Mouse (Mus musculus) spleen, embryonic (tissue): ENCODE data around the gene Coq2.

ENCODE experiments used
- CTCF ChIA-PET: fragments of 350-600 bp; sonication (Branson Sonifier 250); formaldehyde crosslinking; loops from one replicate; lab custom pipeline; 2022; lab: Charles Lee

The Coq2 gene

DNA sequence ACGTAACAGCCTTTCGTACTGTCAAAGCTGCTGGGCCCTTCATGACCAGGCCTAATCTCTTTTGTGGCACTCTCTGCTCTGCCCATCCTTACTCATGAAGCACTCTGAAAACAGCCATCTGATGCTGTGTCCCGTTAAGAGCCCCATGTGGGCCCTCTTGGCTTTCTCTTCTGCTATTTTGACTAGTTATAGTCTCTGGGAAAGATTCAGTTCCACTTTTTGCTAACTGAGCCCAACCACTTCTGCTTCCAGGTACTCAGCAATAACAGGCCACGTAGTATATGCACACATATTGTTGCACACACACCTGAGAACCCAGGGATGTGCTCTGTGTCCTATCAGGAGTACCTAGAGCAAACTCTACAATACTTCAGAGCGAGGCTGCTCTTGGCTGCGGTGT, 11.9 kb downstream of the Coq2 start:
- CTCF ChIA-PET: interaction anchor here (0.6 to 0.7 kb wide), 2 partner anchors 20 to 67 kb away, joined by 3 read pairs; no protein-coding TSS in a partner anchor

DNA sequence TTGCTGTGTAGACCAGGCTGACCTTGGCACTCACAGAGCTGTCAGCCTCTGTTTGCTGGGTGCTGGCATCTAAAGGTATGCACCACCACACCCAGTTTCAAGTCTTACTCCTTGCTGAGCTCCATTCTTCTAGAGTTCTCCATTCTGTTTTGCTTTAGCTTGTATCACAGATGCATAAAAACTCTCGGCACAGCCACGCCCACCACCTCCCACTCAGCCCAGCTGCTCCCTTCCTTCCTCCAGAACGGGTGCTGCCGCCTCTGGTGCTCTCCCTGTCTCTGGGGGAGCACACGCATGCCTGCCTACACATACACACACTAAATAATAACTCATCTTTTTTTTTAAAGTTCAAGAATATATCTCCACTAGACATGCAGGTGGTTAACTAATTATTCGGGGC, 16.5 kb downstream of the Coq2 start:
- CTCF ChIA-PET: no interaction called here

DNA sequence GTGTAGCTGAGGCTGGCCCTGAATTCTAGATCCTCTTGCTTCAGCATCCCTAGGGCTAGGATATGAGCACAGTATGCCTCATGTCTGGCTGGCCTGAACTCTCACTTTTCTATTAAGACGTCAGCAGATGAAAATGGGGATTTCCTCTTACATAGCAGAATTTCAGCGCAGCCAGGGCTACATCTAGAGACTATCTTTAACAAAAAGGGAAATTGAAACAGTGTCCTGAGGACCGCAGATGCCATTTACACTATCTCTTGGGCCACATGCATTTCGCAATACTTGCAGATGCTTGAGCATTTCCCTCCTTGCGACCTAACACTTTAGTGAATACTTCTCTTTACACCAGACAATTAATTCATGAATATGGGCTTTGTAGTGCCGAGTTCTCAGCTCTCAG, 18.6 kb downstream of the Coq2 start:
- CTCF ChIA-PET: no interaction called here

DNA sequence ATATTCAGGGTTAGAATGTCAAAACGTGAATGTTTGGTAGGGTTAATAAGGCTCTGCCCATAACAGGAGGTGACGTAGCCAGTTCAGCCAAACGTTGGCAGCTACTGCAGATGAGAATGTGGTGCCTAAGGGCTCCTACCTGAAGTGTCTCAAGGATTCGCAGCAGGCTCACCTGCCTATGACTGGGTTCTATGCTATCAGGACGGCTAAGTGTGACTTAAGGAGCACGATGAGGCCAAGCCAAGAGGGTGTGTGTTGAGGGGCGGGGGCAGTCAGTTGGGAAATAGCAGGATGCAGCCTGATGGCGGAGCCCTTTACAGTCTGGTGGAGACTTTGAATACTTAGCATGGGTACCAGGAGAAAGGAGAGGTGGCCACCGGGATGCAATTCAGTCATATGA, 22.6 kb downstream of the Coq2 start:
- CTCF ChIA-PET: no interaction called here

DNA sequence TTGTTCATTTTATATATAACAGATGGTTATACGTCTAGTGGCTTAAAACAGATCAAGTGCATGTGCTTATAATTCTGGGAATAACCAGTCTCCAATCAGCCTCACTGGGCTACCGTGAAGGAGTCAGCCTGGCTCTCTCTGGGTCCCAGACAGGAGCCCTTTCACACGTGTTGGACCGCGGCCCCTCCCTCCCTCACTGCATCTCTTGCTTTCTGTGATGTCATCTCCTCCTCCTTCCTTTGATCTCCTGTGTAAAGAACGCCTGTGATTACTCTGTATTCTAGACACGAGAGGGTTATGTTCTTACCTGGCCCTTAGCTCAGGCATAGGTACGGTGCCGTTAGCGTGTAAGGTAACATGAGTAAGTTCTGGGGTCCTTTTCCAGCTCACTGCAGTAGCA, 23.5 kb downstream of the Coq2 start:
- CTCF ChIA-PET: interaction anchor here (0.5 kb wide), 1 partner anchor 95 kb away, joined by 11 read pairs; no protein-coding TSS in a partner anchor

DNA sequence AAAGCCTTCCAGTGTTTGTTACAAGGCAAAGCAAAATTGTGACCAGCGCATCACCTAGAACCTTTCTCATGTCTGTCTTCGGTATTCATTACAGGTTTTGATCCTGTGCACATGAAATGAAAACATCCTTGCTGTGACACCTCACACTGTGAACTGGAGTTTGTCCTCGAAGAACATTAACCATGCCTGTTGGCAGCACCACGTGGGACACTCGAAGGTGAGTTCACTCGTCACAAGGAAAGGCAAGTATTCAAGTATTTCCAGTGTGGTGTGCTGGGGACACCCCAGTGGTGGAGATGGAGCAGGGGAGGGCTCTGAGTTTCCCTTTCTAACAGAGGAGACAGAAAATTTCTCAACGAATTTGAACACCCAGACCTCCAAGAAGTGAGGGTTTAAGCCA, 24.0 kb downstream of the Coq2 start:
- CTCF ChIA-PET: interaction anchor here (0.5 kb wide), 1 partner anchor 94 kb away, joined by 11 read pairs; no protein-coding TSS in a partner anchor

DNA sequence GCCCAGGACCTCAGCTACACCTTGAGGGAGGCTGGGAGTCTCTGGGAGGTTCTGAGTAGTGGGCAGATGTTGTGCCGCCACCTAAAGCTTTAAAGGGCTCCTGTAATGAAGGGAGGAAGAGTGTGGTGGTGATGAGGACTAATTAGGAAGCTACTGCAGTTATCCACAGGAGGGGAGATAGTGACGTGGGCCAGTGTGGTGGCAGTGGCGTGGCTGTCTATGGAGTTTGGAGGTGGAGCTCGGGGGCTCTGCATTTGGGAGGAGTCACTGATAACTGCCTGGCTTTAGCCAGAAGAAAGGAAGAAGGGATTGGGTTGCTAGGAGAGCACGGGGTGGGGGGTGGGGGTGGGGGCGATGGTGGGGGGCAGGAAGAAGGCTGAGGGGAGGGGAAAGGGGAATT, 26.4 kb downstream of the Coq2 start:
- CTCF ChIA-PET: interaction anchor here (0.7 kb wide), 1 partner anchor 9 kb away, joined by 3 read pairs; no protein-coding TSS in a partner anchor

DNA sequence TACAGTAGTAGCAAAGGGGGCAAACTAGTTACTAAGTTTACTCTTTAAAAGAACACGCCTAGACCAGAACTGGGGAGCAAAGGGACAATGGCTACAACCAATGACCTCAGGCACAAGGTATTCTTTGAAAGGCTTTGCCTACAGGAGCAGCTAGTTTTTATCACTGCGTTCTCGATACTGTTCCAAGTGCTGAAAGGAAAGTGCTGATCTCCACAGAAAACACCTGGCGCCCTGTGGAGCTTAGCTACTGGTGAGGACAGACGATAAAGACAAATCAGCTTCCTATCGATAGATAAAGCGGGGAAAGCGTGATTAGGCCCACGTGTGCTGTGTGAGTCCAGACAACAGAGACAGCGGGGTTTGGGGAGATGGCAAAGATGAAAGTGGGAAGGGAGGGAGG, 26.9 kb downstream of the Coq2 start:
- CTCF ChIA-PET: interaction anchor here (0.5 kb wide), 1 partner anchor 170 kb away, joined by 8 read pairs; no protein-coding TSS in a partner anchor

DNA sequence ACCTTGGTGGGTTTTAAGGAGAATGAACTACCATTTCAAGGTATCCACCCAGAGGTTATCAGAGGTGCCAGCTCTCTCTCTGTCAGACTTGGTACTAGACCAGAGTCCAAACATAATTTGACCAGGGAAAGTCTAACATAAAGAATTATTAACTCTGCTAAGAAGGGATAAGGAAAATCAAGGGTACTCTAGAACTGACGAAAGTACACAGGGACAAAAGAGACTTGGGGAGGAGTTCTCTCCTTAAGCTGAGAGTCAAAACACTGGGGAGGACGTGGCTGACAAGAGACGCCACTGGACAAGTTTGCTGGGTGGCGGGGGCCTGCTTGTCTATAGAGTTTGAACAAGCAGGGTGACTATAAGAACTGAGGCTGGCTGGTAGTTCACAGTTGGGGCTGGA, 28.4 kb downstream of the Coq2 start:
- CTCF ChIA-PET: no interaction called here

DNA sequence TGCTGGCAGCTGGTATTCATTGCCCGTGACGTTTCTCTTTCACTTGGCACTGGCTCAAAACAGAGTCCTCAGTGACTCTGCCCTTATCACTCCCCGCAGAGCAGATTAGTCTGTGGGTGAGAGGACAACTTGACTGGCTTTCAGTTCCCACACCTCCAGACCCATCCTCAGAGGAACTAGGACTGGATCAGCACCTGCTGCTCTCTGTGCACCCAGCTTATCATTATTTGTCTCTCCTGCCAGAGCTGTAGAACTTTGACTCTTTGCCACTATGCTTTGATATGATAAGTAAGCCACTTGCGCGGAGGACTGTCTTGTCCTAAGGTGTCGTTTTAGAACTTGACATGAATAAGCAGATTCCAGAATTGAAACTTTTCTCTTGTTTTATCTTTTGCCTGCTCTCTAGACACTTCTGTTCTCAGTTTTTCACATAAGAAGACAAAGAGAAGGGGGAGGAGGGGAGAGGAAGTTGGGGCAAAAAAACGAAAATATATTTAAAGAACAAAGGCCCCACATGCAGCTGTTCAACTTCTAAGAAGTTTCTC, 30.9 kb downstream of the Coq2 start:
- CTCF ChIA-PET: interaction anchor here (0.6 to 0.9 kb wide), 2 partner anchors 62 to 83 kb away, joined by 4 to 7 read pairs; no protein-coding TSS in a partner anchor

DNA sequence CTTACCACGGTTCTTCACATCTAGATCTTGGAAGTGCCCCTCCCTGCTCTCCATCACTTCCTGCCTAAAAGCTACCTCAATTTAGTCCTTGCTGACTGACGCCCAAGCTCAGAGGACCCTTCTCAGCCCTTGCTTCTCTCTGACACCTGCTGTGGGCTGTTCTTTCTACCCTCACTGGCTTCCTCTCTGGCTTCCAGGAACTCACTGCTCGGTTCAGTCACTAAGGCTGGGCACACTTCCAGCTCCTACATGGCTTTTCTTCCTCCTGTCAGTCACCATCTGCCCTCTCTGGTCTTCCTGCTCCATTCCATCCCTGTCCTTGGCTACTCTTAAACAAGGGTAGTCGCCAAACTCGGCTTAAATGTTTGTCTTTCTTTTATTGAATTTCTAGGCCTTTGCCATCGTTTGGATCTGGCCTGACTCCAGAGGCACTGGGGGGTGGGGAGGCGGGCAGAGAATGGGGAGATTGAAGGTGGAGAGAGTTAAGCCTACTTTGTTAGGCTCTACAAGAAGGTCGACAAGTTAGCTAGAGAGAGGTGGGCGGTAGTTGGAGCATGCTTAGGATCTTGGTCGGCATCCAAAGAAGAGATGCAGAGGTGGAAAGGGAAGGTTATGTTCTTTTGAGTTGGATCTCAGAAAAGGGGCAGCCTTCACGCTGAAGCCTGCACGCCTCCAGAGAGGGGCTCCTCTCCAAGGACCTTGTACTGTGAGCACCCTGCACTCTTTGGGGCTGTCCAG, 31.5 kb downstream of the Coq2 start:
- CTCF ChIA-PET: interaction anchor here (0.6 to 0.9 kb wide), 4 partner anchors 19 to 61 kb away, joined by 3 to 7 read pairs (median 3); no protein-coding TSS in a partner anchor

DNA sequence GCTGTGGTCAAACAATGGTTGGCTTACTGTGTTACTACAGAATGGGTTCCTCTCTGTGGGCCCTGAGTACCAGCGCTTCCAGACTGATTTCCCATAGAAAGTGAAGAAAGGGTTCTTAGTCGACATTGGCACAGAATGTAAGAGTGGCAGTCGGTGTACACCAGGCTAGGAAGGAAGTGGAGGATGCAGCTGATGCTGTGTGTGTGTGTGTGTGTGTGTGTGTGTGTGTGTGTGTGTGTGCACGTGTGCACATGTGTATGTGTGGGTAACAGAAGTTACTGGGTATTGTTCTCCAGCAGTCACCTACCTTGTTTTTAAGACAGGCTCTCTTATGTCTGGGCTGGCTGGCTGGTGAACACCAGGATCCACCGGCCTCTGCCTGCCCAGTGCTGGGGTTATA, 32.6 kb downstream of the Coq2 start:
- CTCF ChIA-PET: no interaction called here

DNA sequence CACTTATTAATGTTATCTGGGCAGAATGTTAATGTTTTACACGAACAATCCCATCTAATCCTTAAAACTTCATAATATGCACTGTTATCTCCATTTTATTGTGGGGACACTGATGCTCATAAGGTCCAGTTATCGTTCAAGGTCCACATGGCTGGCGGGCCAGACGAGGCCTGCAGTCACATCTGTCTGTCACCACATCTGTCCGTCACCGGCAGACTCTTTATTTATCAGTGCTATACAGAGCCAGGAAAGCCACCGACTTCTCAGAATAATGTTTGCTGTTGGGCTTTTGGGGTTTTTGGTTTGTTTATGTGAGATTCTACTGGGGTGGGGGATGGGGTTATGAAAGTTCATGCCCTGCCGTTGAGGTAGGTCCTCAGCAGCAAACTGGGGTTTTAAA, 36.5 kb downstream of the Coq2 start:
- CTCF ChIA-PET: no interaction called here

DNA sequence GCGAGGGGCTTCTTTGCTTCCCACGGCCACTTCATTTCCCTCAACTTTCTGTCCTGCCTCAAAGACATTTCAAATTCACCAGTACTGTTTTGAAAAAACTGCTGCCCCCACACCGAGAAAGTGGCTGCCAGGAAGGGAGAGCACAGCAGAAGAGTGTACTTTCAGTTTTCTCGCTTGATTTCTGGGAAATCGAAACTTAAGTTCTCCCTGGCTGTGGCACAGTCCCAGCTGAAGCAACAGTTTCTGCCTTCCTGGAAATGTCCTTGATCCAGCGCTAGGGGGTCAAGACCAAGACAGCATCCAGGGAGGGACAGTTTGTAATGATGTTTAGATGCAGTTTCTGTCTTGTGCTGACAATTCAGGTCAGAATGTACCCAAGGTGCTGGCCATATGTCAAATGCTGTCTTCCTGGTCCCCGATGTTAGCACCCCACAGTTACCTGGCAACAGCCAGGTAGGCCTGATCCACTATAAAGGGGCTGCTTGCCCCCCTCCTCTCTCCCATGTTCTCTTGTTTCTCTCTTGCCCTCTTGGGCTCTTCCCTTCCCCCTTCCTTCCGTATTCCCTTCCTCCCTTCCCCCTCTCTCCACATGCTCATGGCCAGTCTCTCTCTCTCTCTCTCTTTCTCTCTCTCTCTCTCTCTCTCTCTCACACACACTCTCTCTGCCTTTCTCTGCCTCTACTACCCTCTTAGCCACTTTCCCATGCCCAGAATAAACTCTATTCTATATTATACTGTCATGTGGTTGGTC, 38.0 kb downstream of the Coq2 start:
- CTCF ChIA-PET: no interaction called here

DNA sequence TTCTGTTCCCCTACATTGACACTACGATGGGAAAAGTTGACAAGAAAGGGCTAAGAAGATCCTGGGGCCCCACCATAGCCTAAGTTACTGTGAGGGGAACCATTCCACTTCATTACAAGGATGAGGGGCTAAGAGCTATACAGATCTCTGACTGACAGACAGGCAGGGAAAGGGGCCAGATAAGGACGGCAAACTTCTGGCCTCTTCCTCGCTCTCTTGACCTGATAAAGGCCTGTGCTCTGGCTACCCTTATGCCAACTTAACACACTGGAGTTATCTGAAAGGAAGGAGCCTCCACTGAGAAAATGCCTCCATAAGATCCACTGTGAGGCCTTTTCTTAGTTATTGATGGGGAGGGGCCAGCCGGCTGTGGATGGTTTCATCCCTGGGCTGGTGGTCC, 39.0 kb downstream of the Coq2 start:
- CTCF ChIA-PET: no interaction called here

DNA sequence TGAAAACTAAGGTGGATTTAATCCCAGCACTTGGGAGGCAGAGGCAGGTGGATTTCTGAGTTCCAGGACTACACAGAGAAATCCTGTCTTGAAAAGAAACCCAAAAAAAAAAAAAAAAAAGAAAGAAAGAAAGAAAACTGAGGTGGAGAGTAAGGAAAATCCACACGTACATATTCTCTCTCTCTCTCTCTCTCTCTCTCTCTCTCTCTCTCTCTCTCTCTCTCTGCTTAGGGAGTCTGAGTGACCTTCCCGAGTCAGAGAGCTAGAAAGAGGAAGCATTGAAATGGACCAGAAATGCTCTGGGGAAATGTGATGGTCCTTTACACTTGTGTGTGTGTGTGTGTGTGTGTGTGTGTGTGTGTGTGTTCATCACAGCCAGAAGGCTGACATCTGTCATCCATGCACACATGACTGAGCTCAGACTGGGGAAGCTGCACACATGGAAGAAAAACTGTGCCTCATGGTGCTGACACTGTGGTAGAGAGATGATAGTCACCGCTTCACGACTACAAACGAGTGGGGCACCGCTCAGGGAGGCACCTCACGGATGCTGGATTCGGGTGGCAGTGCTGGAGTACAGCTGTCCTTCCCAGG, 40.0 kb downstream of the Coq2 start:
- CTCF ChIA-PET: interaction anchor here (0.6 kb wide), 1 partner anchor 281 kb away, joined by 13 read pairs; no protein-coding TSS in a partner anchor

DNA sequence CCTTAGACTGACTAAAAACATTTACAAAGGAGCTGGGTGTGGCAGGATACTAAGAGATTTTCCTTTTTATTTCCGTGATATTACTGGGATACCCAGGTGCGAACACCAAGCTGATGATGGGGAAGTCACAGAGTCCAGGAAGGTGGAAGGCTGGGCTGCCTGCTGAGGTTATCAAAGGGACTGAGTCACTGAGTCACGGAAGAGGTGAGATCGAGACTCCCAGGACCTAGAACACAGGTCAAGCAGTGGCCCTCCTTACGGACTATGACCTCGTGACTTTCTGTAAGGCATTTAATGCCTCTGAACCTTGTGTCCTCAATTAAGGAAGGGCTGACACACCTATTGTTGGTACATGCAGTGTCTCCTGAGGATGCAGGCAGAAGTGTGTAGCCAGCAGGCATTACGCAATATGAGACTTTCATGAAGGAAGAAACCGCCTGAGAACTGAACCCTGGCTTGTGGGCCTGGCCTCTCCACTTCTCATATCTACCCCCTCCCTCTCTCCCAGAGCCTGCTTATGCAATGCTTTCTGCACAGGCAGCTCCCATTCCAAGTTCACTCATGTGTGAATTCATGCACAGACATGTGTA, 42.3 kb downstream of the Coq2 start:
- CTCF ChIA-PET: interaction anchor here (0.7 to 0.9 kb wide), 4 partner anchors 8 to 212 kb away, joined by 4 to 32 read pairs (median 10); partner anchors contain the start of gene Plac8

DNA sequence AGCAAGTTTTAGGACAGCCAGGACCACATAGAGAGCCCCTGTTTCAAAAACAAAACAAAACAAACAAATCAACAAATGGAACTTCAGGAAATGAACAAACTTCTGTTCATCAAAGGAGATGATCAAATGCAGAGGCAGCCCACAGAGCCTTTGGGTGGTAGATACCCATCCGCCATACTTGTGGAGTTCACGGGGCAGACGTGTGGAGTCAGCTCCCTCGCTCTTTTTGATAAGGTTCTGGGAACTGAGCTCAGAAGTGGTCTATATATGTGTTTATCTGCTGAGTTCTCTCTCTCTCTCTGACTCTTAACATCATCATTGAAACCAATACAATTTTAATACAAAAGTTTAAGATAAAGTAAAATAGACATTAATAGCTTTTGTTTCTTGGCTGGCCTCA, 46.1 kb downstream of the Coq2 start:
- CTCF ChIA-PET: no interaction called here

DNA sequence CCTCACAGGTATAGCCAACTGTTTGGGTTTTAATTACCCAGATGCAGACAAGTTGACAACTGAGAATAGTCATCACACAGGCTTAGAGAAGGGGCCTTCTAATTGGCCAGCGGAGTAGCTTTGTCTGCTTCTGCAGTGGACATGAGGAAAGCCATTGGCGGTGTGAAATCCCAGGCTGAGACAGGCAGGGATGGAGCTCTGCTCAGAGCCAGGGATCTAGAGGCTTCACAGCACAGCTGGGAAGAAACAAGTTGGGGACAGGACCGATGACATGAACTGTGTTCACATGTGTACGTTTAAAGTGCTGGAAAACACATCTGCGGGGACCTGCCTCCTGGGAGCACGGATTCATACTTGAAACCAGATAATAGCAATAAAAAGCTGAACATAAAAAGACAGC, 48.4 kb downstream of the Coq2 start:
- CTCF ChIA-PET: no interaction called here

DNA sequence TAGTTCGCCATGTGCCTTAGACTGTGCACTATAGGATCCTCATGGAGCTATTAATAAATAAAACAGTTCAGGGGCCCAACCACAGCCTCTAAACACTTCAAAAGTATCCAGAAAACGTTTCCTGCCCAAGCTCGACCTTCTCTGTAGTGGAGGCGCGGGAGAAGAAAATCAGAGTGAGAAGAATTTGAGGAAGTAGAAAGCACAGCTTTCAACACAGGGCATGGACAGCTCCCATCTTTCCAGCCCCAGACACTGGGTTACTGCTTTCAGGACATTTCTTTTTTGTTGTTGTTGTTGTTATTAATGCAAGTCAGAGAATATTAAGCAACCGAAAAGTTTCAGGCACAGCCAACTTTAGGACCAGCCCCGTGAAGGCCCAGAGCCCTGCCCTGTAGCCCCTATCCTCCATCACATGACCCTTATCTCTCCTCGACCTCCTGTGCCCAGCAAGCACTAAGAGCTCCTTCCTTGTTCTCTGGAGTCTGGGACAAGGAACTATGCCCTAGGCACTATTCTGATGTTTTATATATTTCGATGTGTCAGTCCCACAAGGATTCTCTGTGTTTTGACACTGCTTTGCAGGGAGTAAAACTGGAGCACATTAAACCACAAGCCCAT, 50.1 kb downstream of the Coq2 start:
- CTCF ChIA-PET: interaction anchor here (1.4 kb wide), 1 partner anchor 15 kb away, joined by 5 read pairs; no protein-coding TSS in a partner anchor
